ENCODE assay signal across 19 mouse cellular contexts in genomic region chr7:129509631-129510132, GRCm38 (mm10).
DNase-seq lines count a peak whose midpoint lies in the region; ATAC-seq and TF ChIP-seq lines count a peak whose summit lies in the region.
"Had no signal": no experiment of that assay in that cellular context is flagged by ENCODE, and none has a peak within 500 bp of the region (broad histone marks: within the 10 kb centered on the region; RNA-seq: fewer than 3 reads in every experiment).

No protein-coding gene starts in this region.

- H3K27ac ChIP-seq in kidney, adult 2 months (ENCODE audit: insufficient read depth, low read depth, low read length): no peak overlapping the region
- 0 out of 2 replicates have a peak overlapping the region, but pooled peaks have one; percentile 1 for H3K27ac ChIP-seq in heart, postnatal 0 days (ENCODE audit: low read depth)
- no peak overlapping the region for H3K27ac ChIP-seq in gastrocnemius, adult 2 months
- H3K27ac ChIP-seq: hindbrain, embryonic 14.5 days; liver, embryonic 15.5 days; midbrain, embryonic 10.5 days; neural tube, embryonic 12.5 days had no signal

- no peaks in the 10 kb centered on the region for H3K27me3 ChIP-seq in kidney, adult 2 months (replicated peaks; ENCODE audit: control insufficient read depth, insufficient read depth, low read length)
- no peaks in the 10 kb centered on the region for H3K27me3 ChIP-seq in heart, postnatal 0 days (ENCODE audit: control insufficient read depth, insufficient read depth, low read length)
- H3K27me3 ChIP-seq: liver, embryonic 15.5 days; neural tube, embryonic 12.5 days had no signal

- no peak for TF ChIP-seq EP300 in heart, postnatal 0 days (IDR thresholded peaks at IDR 0.05; ENCODE audit: low read depth)

- TF ChIP-seq POLR2A in kidney, adult 2 months (IDR thresholded peaks at IDR 0.05; ENCODE audit: low read depth, low read length): no peak

- no peaks in the 10 kb centered on the region for H3K4me1 ChIP-seq in kidney, adult 2 months (ENCODE audit: control insufficient read depth, insufficient read depth, low read length)
- H3K4me1 ChIP-seq in heart, postnatal 0 days (ENCODE audit: control insufficient read depth, insufficient read depth): no peaks in the 10 kb centered on the region
- H3K4me1 ChIP-seq: liver, embryonic 15.5 days; neural tube, embryonic 12.5 days had no signal

- TF ChIP-seq CTCF in kidney, adult 2 months (conservative IDR thresholded peaks at IDR 0.05; ENCODE audit: insufficient read depth, insufficient read length, low read depth, low read length): no peak
- TF ChIP-seq CTCF in heart, postnatal 0 days (IDR thresholded peaks at IDR 0.05; ENCODE audit: low read depth): no peak
- no peak for TF ChIP-seq CTCF in gastrocnemius, adult 2 months (IDR thresholded peaks at IDR 0.05)

- ATAC-seq in heart, postnatal 0 days (ENCODE audit: insufficient read depth, low read depth): no peak
- ATAC-seq: forebrain, embryonic 14.5 days; intestine, postnatal 0 days had no signal

- WGBS in kidney, adult 2 months: 21% methylated on average over 10 of the region's 10 CpGs
- 34% methylated on average over 10 of the region's 10 CpGs for WGBS in heart, postnatal 0 days

- H3K4me2 ChIP-seq in heart, postnatal 0 days (ENCODE audit: low read depth, low read length): no peak overlapping the region
- H3K4me2 ChIP-seq: hindbrain, embryonic 14.5 days; liver, embryonic 15.5 days; neural tube, embryonic 12.5 days had no signal

- H3K36me3 ChIP-seq in kidney, adult 2 months (ENCODE audit: control insufficient read depth, insufficient read depth, low read length): no peaks in the 10 kb centered on the region
- H3K36me3 ChIP-seq in heart, postnatal 0 days (replicated peaks; ENCODE audit: control insufficient read depth, insufficient read depth, low read length): no peaks in the 10 kb centered on the region
- H3K36me3 ChIP-seq: liver, embryonic 15.5 days; midbrain, embryonic 10.5 days; neural tube, embryonic 12.5 days had no signal

- intact Hi-C loops in gastrocnemius, adult 2 months (cut with DNase I): loop anchor here (5.0 kb wide), 1 partner anchor 647 kb away; no protein-coding TSS in a partner anchor

- no peak overlapping the region for H3K4me3 ChIP-seq in kidney, adult 2 months (ENCODE audit: insufficient read depth, low read depth, low read length)
- H3K4me3 ChIP-seq in heart, postnatal 0 days (ENCODE audit: low read depth, low read length): no peak overlapping the region
- no peak overlapping the region for H3K4me3 ChIP-seq in gastrocnemius, adult 2 months
- H3K4me3 ChIP-seq: erythroblast, embryonic 14.5 days; liver, embryonic 15.5 days; midbrain, embryonic 10.5 days; neural tube, embryonic 12.5 days had no signal

- H3K9me3 ChIP-seq in heart, postnatal 0 days (replicated peaks; ENCODE audit: control insufficient read depth, low read length): no peaks in the 10 kb centered on the region
- H3K9me3 ChIP-seq: liver, embryonic 15.5 days; midbrain, embryonic 10.5 days; neural tube, embryonic 12.5 days had no signal

- DNase-seq in embryo, embryonic 9.5 days (ENCODE audit: extremely low spot score): peak; percentile 8
- no peak for DNase-seq in embryo, embryonic 10 days (ENCODE audit: low spot score)
- DNase-seq in kidney, adult 2 months: peak; percentile 15
- no peak for DNase-seq in kidney, adult 11 months
- no peak for DNase-seq in heart, postnatal 0 days (ENCODE audit: low spot score)
- DNase-seq in kidney, postnatal 10 days: peak; percentile 70
- no peak for DNase-seq in MN1 (ENCODE audit: low spot score)
- no peak for DNase-seq in gastrocnemius, adult 2 months
- DNase-seq: cerebellum, adult 11 months; cerebellum, postnatal 14 days; layer of hippocampus, adult 9-11 months; thymus, postnatal 25 days had no signal

- H3K9ac ChIP-seq in heart, postnatal 0 days (replicated peaks; ENCODE audit: low read depth, low read length): no peak overlapping the region
- H3K9ac ChIP-seq: hindbrain, embryonic 14.5 days; liver, embryonic 15.5 days; neural tube, embryonic 12.5 days had no signal

Comparison
In these comparisons a context has a peak if more than half of its experiments do, and no peak if none do; other contexts are left out.
1. DNase-seq: peak in embryo, embryonic 9.5 days (single experiment), kidney, adult 2 months (single experiment) and kidney, postnatal 10 days (single experiment); none in embryo, embryonic 10 days (single experiment), kidney, adult 11 months (single experiment), heart, postnatal 0 days (single experiment), MN1 (single experiment) and gastrocnemius, adult 2 months (single experiment).